Mouse (Mus musculus) heart, embryonic 14.5 days (tissue): ENCODE measurements around the gene Map3k9. TPM values are rescaled to one million over a fixed set of nuclear protein-coding genes. Genes with fewer than 3 reads are reported as not detected.

ENCODE experiments used
- ATAC-seq: fragments of 200-750 bp; cut with Nextera tagmentation; 2 replicates; pipeline ENCODE4 v1.8.0; 2017; ENCODE audit warnings: low read depth, moderate TSS enrichment; ENCODE audit not compliant: insufficient number of reproducible peaks, insufficient read depth, low FRiP score
- H3K27ac ChIP-seq, 2 experiments: fragments of 200-500 bp in 1 of 2; fragments of 300-500 bp in 1 of 2; sonication (generic) in 1 of 2; replicated peaks in 1 of 2; 2 replicates each; pipeline ENCODE4 v1.5.1; 2012 to 2014; ENCODE audit warnings: low read depth in 2 of 2, low read length in 2 of 2, control low read depth in 1 of 2, mild to moderate bottlenecking in 1 of 2, mixed read lengths in 1 of 2; ENCODE audit not compliant: control insufficient read depth in 1 of 2, insufficient read depth in 1 of 2
- H3K27me3 ChIP-seq: fragments of 300-500 bp; sonication (generic); 2 replicates; pipeline ENCODE4 v1.6.1; 2014; ENCODE audit warnings: mild to moderate bottlenecking, low read length, control low read depth; ENCODE audit not compliant: control insufficient read depth, insufficient read depth
- H3K36me3 ChIP-seq: fragments of 300-500 bp; sonication (generic); 2 replicates; pipeline ENCODE4 v1.6.1; 2014; ENCODE audit warnings: mild to moderate bottlenecking, control low read depth, low read length, mixed read lengths; ENCODE audit not compliant: control insufficient read depth, insufficient read depth
- H3K4me1 ChIP-seq, 2 experiments: fragments of 200-500 bp in 1 of 2; fragments of 300-500 bp in 1 of 2; sonication (generic) in 1 of 2; 2 replicates each; pipeline ENCODE4 v1.6.1; 2012 to 2014; ENCODE audit warnings: low read length in 2 of 2, control low read depth in 1 of 2, mixed read lengths in 1 of 2; ENCODE audit not compliant: control insufficient read depth in 2 of 2, insufficient read depth in 2 of 2
- H3K4me2 ChIP-seq: fragments of 300-500 bp; sonication (generic); 2 replicates; pipeline ENCODE4 v1.6.1; 2014; ENCODE audit warnings: mild to moderate bottlenecking, low read length
- H3K4me3 ChIP-seq, 2 experiments: fragments of 200-500 bp in 1 of 2; fragments of 300-500 bp in 1 of 2; sonication (generic) in 1 of 2; 2 replicates each; pipeline ENCODE4 v1.5.1; 2012 to 2014; ENCODE audit warnings: low read length in 2 of 2, mild to moderate bottlenecking in 2 of 2, control low read depth in 1 of 2, low read depth in 1 of 2, moderate library complexity in 1 of 2; ENCODE audit not compliant: control insufficient read depth in 1 of 2, insufficient read depth in 1 of 2
- H3K9ac ChIP-seq: fragments of 300-500 bp; sonication (generic); 2 replicates; pipeline ENCODE4 v1.6.1; 2014; ENCODE audit warnings: mild to moderate bottlenecking, low read length
- H3K9me3 ChIP-seq: fragments of 300-500 bp; sonication (generic); 2 replicates; pipeline ENCODE4 v1.6.1; 2016; ENCODE audit warnings: low read length, control low read depth; ENCODE audit not compliant: control insufficient read depth
- WGBS: fragments of 180-500 bp; shearing (Covaris S2); extraction: QIAGEN DNeasy Blood & Tissue Kit; methylation state at CpG from one replicate; pipeline ENCODE4 v1.1.7; 2014; 5-methylcytosine and 5-hydroxymethylcytosine counted together
- polyA plus RNA-seq: library from polyadenylated mRNA; unstranded; fragments of >200 nt; fragmentation: Nextera tagmentation; extraction: Ambion mirVana; gene quantifications from 2 replicates; pipeline ENCODE4 v1.2.1, GENCODE M21; 2014

The Map3k9 gene
- polyA plus RNA-seq, 1 experiment from 2014 or later = 0.24 TPM

DNA sequence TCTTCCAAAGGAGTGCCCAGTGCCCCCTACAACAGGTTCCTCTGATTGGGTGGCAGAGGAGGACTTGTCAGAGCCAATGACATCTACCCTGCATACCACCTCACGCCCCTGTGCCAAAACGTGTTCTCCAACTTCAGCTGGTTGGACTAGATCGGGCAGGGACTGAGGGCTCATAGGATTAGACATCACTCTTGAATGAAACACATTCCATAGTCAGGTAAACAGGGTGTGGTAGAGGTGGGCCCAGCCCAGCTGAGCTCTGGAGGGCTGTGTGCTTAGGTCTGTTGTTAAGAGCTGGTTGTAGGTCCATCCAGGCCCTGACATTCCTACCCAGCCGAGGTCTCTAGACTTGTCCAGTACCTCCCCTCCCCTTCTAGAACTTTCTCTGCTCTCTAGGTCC, 68.4 kb downstream of the Map3k9 start:
- no peak for ATAC-seq

GRCm38 (mm10) chr12:81702903-81703302, 78.1 kb downstream of the Map3k9 start:
- no peak for ATAC-seq
- 4% methylated on average over 1 of the region's 1 CpGs for WGBS
- Histone ChIP-seq H3K9ac (no peak overlapping the region), H3K9me3 (peaks cover 8% of the 10 kb centered on the region; the same call in 1 of the 2 replicates), H3K36me3 (no peaks in the 10 kb centered on the region), H3K4me3 (no peak overlapping the region), H3K27ac (no peak overlapping the region), H3K27me3 (no peaks in the 10 kb centered on the region), H3K4me2 (no peak overlapping the region), H3K4me1 (peaks cover 0 to 1% of the 10 kb centered on the region in 2 experiments; a peak in 1 of 4 replicates)

More for the DNA sequence above, 68.4 kb downstream of the Map3k9 start:
- no peak overlapping the region for H3K27ac ChIP-seq
- no peaks in the 10 kb centered on the region for H3K27me3 ChIP-seq
- H3K4me2 ChIP-seq = no peak overlapping the region
- H3K4me3 ChIP-seq = no peak overlapping the region
- no peaks in the 10 kb centered on the region for H3K36me3 ChIP-seq
- 80% methylated on average over 4 of the region's 4 CpGs for WGBS
- no peaks in the 10 kb centered on the region for H3K4me1 ChIP-seq
- H3K9ac ChIP-seq = no peak overlapping the region
- 0 out of 2 replicates have a peak, but pooled peaks cover 4% of the 10 kb centered on the region for H3K9me3 ChIP-seq

DNA sequence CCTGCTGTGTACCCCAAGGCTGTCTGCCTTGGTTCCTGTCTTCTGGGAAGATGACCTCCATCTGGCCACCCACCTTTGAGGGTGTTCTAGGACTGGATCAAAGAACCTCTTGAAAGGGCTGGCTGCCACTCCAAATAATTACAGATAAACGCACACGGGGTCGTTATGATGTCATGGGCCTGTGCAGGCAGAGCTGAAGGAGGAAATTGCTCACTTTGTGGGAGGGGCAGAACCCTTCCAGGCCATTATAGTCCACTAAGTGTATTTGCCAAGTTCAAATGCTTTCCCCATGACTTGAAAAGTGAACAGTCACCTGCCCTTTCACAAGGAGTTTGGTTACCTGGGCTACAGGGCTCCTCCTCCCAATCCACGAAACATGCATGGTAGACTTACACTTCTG, 83.0 kb downstream of the Map3k9 start:
- no peak overlapping the region for H3K9ac ChIP-seq
- ATAC-seq = no peak
- WGBS = 36% methylated on average over 4 of the region's 4 CpGs
- no peaks in the 10 kb centered on the region for H3K27me3 ChIP-seq
- no peak overlapping the region for H3K4me2 ChIP-seq
- H3K9me3 ChIP-seq = peaks cover 4% of the 10 kb centered on the region; the same call in 1 of the 2 replicates
- no peaks in the 10 kb centered on the region for H3K36me3 ChIP-seq
- H3K27ac ChIP-seq = no peak overlapping the region
- H3K4me3 ChIP-seq = no peak overlapping the region
- peaks cover 0 to 2% of the 10 kb centered on the region in 2 experiments; a peak in 1 of 4 replicates for H3K4me1 ChIP-seq

DNA sequence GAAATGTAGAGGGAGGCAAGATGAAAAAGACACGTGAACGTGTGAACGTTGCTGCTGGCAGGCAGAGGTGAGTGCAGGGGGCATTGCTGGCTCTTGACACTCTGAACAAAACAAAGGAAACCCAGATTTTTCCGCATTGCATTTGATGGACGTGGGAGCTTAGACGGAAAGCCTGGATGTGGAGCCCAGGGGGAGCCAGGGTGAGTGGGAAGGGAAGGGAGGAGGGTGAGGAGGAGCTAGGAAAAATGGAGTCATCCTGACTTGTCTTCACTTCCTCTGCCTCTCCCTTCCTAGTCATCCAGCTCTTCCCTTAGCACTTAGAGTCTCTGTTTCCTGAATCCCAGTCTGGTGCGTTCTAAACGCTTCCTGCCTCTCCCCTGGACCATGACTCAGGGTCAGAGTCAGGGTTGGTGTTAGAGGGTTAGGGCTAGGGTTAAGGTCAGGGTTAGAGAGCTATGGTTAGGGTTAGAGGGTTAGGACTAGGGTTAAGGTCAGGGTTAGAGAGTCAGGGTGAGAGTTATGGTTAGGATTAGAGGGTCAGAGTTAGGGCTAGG, 89.7 kb downstream of the Map3k9 start:
- H3K36me3 ChIP-seq = no peaks in the 10 kb centered on the region
- no peak overlapping the region for H3K4me3 ChIP-seq
- no peak overlapping the region for H3K9ac ChIP-seq
- ATAC-seq = peak; percentile 77
- no peaks in the 10 kb centered on the region for H3K27me3 ChIP-seq
- H3K9me3 ChIP-seq = no peaks in the 10 kb centered on the region
- H3K27ac ChIP-seq = peak overlapping the region; percentile 75 to 77
- H3K4me2 ChIP-seq = no peak overlapping the region
- peaks cover 5% of the 10 kb centered on the region in 2 experiments; a peak in 3 of 4 replicates for H3K4me1 ChIP-seq
- 36% methylated on average over 8 of the region's 8 CpGs for WGBS

- no peak overlapping the region for H3K4me3 ChIP-seq
- WGBS = 60% methylated on average over 7 of the region's 7 CpGs
- peak; percentile 27; the same call in 1 of the 2 replicates for ATAC-seq
- H3K27me3 ChIP-seq = no peaks in the 10 kb centered on the region
- H3K4me2 ChIP-seq = no peak overlapping the region
- no peak overlapping the region for H3K9ac ChIP-seq
- H3K36me3 ChIP-seq = no peaks in the 10 kb centered on the region
- peaks cover 5% of the 10 kb centered on the region in 2 experiments; a peak in 3 of 4 replicates for H3K4me1 ChIP-seq
- H3K9me3 ChIP-seq = no peaks in the 10 kb centered on the region
- peak overlapping the region; percentile 75 to 77 for H3K27ac ChIP-seq
These were observed 90.2 kb downstream of the Map3k9 start for GRCm38 (mm10) chr12:81690751-81691150.

DNA sequence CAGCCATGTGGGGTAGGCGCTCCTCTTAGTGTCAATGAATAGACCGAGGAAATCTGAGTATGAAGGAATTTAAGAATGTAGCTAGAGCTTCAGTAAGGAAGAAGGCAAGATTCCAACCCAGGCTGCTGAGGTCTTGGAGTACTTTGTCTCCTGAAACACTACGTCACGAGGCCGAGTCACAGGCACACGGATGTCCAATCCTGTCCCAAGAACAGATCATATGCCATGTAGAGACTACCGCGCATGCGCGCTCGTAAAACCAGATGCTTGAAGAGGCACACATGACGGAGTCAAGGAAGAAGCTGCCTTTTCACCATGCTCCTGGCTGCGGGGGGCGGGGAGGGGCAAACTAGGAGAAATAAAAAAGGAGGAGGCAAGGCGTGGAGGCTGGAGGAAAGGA, 90.9 kb downstream of the Map3k9 start:
- ATAC-seq = no peak
- no peaks in the 10 kb centered on the region for H3K9me3 ChIP-seq
- 88% methylated on average over 15 of the region's 15 CpGs for WGBS
- no peak overlapping the region for H3K4me3 ChIP-seq
- H3K27ac ChIP-seq = peak overlapping the region; percentile 75 to 77
- no peak overlapping the region for H3K4me2 ChIP-seq
- H3K9ac ChIP-seq = no peak overlapping the region
- peaks cover 5% of the 10 kb centered on the region in 2 experiments; a peak in 3 of 4 replicates for H3K4me1 ChIP-seq
- no peaks in the 10 kb centered on the region for H3K27me3 ChIP-seq
- no peaks in the 10 kb centered on the region for H3K36me3 ChIP-seq

DNA sequence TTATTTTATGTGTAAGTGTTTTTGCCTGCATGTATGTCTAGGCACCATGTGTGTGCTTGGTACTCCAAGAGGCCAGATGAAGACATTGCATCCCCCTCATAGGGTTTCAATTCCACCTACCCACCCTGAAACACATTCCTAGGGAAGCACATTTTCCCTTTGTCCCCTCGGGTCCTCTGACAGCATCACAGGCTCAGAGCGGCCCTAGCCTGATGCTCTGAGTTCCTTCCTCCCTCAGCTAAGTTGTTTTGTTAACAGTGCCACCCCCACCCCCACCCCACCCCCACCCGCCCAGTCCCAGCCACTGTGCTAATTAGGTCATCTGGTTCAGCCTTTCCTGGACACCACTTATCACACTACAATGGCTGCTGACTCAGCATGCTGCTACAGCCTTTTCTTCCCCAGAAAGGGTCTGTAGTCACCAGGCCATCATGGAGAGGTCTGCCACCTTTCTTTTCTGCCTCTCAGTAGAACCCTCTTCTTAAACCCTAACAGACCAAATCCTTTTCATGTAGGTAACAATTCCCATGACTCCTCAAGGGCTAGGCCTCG, 91.4 kb downstream of the Map3k9 start:
- Histone ChIP-seq H3K27ac (peak overlapping the region; percentile 75 to 77), H3K36me3 (no peaks in the 10 kb centered on the region), H3K9ac (no peak overlapping the region), H3K27me3 (no peaks in the 10 kb centered on the region), H3K4me2 (no peak overlapping the region), H3K9me3 (no peaks in the 10 kb centered on the region), H3K4me1 (peaks cover 5% of the 10 kb centered on the region in 2 experiments; a peak in 3 of 4 replicates), H3K4me3 (no peak overlapping the region)
- ATAC-seq = peak; percentile 37; the same call in 1 of the 2 replicates
- 33% methylated on average over 4 of the region's 4 CpGs for WGBS
